Mouse (Mus musculus) embryonic facial prominence, embryonic 11.5 days (tissue): ENCODE data around the gene Vcam1. TPM values are rescaled to one million over a fixed set of nuclear protein-coding genes. Genes with fewer than 3 reads are reported as not detected.

ENCODE experiments used
- ATAC-seq: fragments of 200-750 bp; cut with Nextera tagmentation; replicated peaks from 2 replicates; pipeline ENCODE4 v1.8.0; 2017; ENCODE audit warnings: low read depth; ENCODE audit not compliant: insufficient number of reproducible peaks, low FRiP score, low TSS enrichment
- DNase-seq: peaks from one replicate; pipeline ENCODE4 v3.0.0-alpha.2; 2015; ENCODE audit warnings: low spot score
- H3K27ac ChIP-seq: fragments of 300-500 bp; sonication (generic); replicated peaks from 2 replicates; pipeline ENCODE4 v1.5.1; 2014; ENCODE audit warnings: mild to moderate bottlenecking, low read depth, low read length, control low read depth
- H3K27me3 ChIP-seq: fragments of 300-500 bp; sonication (generic); 2 replicates; pipeline ENCODE4 v1.6.1; 2014; ENCODE audit warnings: mild to moderate bottlenecking, low read length, moderate library complexity, mixed read lengths; ENCODE audit not compliant: control insufficient read depth, insufficient read depth
- H3K36me3 ChIP-seq: fragments of 300-500 bp; sonication (generic); replicated peaks from 2 replicates; pipeline ENCODE4 v1.6.1; 2014; ENCODE audit warnings: low read depth, mild to moderate bottlenecking, low read length, moderate library complexity, mixed read lengths; ENCODE audit not compliant: control insufficient read depth, insufficient read depth
- H3K4me1 ChIP-seq: fragments of 300-500 bp; sonication (generic); 2 replicates; pipeline ENCODE4 v1.6.1; 2014; ENCODE audit warnings: low read length, mixed read lengths; ENCODE audit not compliant: control insufficient read depth, insufficient read depth
- H3K4me2 ChIP-seq: fragments of 300-500 bp; sonication (generic); 2 replicates; pipeline ENCODE4 v1.6.1; 2014; ENCODE audit warnings: low read depth, mild to moderate bottlenecking, control low read depth, low read length, moderate library complexity
- H3K4me3 ChIP-seq: fragments of 300-500 bp; sonication (generic); 2 replicates; pipeline ENCODE4 v1.5.1; 2014; ENCODE audit warnings: low read depth, low read length, control low read depth
- H3K9ac ChIP-seq: fragments of 300-500 bp; sonication (generic); replicated peaks from 2 replicates; pipeline ENCODE4 v1.6.1; 2014; ENCODE audit warnings: mild to moderate bottlenecking, control low read depth, low read length
- H3K9me3 ChIP-seq: fragments of 300-500 bp; sonication (generic); replicated peaks from 2 replicates; pipeline ENCODE4 v1.6.1; 2016; ENCODE audit warnings: mild to moderate bottlenecking, low read length, inconsistent platforms, mixed read lengths; ENCODE audit not compliant: control insufficient read depth
- WGBS: fragments of 180-500 bp; shearing (Covaris S2); extraction: QIAGEN DNeasy Blood & Tissue Kit; methylation state at CpG from one replicate; pipeline ENCODE4 v1.1.7; 2014; 5-methylcytosine and 5-hydroxymethylcytosine counted together
- polyA plus RNA-seq: library from polyadenylated mRNA; unstranded; fragments of >200 nt; fragmentation: Nextera tagmentation; extraction: Ambion mirVana; gene quantifications from 2 replicates; pipeline ENCODE4 v1.2.1, GENCODE M21; 2014

Vcam1 gene
- polyA plus RNA-seq, 1 experiment from 2014 or later, result 75.4 TPM

GRCm38 (mm10) chr3:116095312-116095711 lies 34.2 kb downstream of the Vcam1 start:
- Histone ChIP-seq H3K27me3 (no peaks in the 10 kb centered on the region), H3K4me2 (no peak overlapping the region), H3K9ac (no peak overlapping the region), H3K9me3 (0 out of 2 replicates have a peak, but pooled peaks cover 2% of the 10 kb centered on the region), H3K4me1 (no peaks in the 10 kb centered on the region), H3K4me3 (no peak overlapping the region), H3K27ac (no peak overlapping the region), H3K36me3 (no peaks in the 10 kb centered on the region)
- DNase-seq (no peak), ATAC-seq (no peak)
- WGBS, result 81% methylated on average over 4 of the region's 4 CpGs

- 87% methylated on average over 1 of the region's 1 CpGs for WGBS
- no peak overlapping the region for H3K9ac ChIP-seq
- H3K9me3 ChIP-seq, result 0 out of 2 replicates have a peak, but pooled peaks cover 2% of the 10 kb centered on the region
- no peaks in the 10 kb centered on the region for H3K27me3 ChIP-seq
- H3K36me3 ChIP-seq, result no peaks in the 10 kb centered on the region
- no peak overlapping the region for H3K4me3 ChIP-seq
- no peak overlapping the region for H3K4me2 ChIP-seq
- DNase-seq (no peak), ATAC-seq (no peak)
- H3K27ac ChIP-seq, result no peak overlapping the region
- no peaks in the 10 kb centered on the region for H3K4me1 ChIP-seq
These were observed 34.6 kb downstream of the Vcam1 start for GRCm38 (mm10) chr3:116094886-116095285.

GRCm38 (mm10) chr3:116094288-116094687 lies 35.2 kb downstream of the Vcam1 start:
- 73% methylated on average over 2 of the region's 2 CpGs for WGBS
- no peaks in the 10 kb centered on the region for H3K4me1 ChIP-seq

GRCm38 (mm10) chr3:116092547-116092946 lies 36.9 kb downstream of the Vcam1 start:
- Histone ChIP-seq H3K9ac (no peak overlapping the region), H3K4me3 (no peak overlapping the region), H3K9me3 (0 out of 2 replicates have a peak, but pooled peaks cover 2% of the 10 kb centered on the region), H3K36me3 (no peaks in the 10 kb centered on the region), H3K27me3 (no peaks in the 10 kb centered on the region), H3K4me2 (no peak overlapping the region), H3K27ac (no peak overlapping the region), H3K4me1 (no peaks in the 10 kb centered on the region)
- DNase-seq (no peak), ATAC-seq (no peak)
- WGBS, result 84% methylated on average over 3 of the region's 3 CpGs

More at GRCm38 (mm10) chr3:116094288-116094687, 35.2 kb downstream of the Vcam1 start:
- no peak overlapping the region for H3K4me3 ChIP-seq
- H3K9ac ChIP-seq, result no peak overlapping the region
- ATAC-seq, result no peak
- DNase-seq, result no peak
- no peak overlapping the region for H3K4me2 ChIP-seq
- H3K36me3 ChIP-seq, result no peaks in the 10 kb centered on the region
- H3K9me3 ChIP-seq, result 0 out of 2 replicates have a peak, but pooled peaks cover 2% of the 10 kb centered on the region
- no peaks in the 10 kb centered on the region for H3K27me3 ChIP-seq
- H3K27ac ChIP-seq, result no peak overlapping the region

DNA sequence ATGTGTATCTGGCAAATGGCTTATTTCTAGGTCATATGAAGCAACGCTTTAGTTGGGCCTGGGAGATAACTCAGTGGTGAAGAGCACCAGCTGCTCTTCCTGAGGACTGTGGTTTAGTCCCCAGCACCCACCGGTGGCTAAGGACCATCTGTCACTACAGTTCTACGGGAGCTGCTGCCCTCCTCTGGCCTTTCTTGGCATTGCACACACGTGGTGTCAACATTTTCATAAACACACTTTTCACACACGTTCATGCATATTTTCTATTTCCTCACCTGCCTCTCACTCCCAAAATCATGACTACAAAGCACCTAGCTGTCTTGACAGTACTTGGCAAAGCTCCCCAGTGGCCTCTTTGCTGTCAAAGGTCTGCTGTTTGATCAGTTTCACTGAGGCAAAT lies 37.8 kb downstream of the Vcam1 start:
- H3K4me1 ChIP-seq, result no peaks in the 10 kb centered on the region
- WGBS, result 83% methylated on average over 5 of the region's 5 CpGs
- H3K27ac ChIP-seq, result no peak overlapping the region
- no peaks in the 10 kb centered on the region for H3K36me3 ChIP-seq
- no peak overlapping the region for H3K9ac ChIP-seq
- H3K4me3 ChIP-seq, result no peak overlapping the region
- DNase-seq (no peak), ATAC-seq (no peak)
- 0 out of 2 replicates have a peak, but pooled peaks cover 2% of the 10 kb centered on the region for H3K9me3 ChIP-seq
- no peaks in the 10 kb centered on the region for H3K27me3 ChIP-seq
- H3K4me2 ChIP-seq, result no peak overlapping the region

DNA sequence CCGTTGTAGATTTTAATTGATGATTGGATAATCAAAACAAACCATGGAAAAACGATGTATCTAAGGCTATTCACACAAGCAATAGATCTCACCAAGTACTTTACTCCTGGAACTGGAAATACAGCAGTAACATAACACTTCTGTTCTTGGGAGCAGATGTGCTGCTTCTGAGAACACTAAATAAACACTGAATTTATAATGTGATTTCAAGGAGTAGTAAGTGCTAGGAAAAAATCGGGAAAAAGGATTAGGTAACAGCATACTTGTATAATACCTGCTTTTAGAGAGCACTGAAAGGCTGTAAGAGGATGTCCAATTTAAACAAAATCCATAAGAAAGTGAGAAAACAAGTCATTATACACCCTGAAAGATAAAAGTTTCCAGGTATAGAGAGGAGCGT lies 43.5 kb downstream of the Vcam1 start:
- Histone ChIP-seq H3K4me2 (no peak overlapping the region), H3K36me3 (no peaks in the 10 kb centered on the region), H3K27me3 (no peaks in the 10 kb centered on the region), H3K9ac (no peak overlapping the region), H3K27ac (no peak overlapping the region), H3K4me1 (no peaks in the 10 kb centered on the region), H3K9me3 (no peaks in the 10 kb centered on the region), H3K4me3 (no peak overlapping the region)
- WGBS, result 71% methylated on average over 4 of the region's 4 CpGs
- DNase-seq (no peak), ATAC-seq (no peak)

GRCm38 (mm10) chr3:116080939-116081676 lies 48.4 kb downstream of the Vcam1 start:
- WGBS, result 64% methylated on average over 7 of the region's 7 CpGs
- Histone ChIP-seq H3K27ac (no peak overlapping the region), H3K9ac (no peak overlapping the region), H3K9me3 (no peaks in the 10 kb centered on the region), H3K4me3 (no peak overlapping the region), H3K27me3 (no peaks in the 10 kb centered on the region), H3K36me3 (no peaks in the 10 kb centered on the region), H3K4me1 (no peaks in the 10 kb centered on the region), H3K4me2 (no peak overlapping the region)
- DNase-seq, result no peak
- ATAC-seq, result no peak

- no peak for ATAC-seq
- H3K27ac ChIP-seq, result no peak overlapping the region
- H3K9ac ChIP-seq, result no peak overlapping the region
- 60% methylated on average over 8 of the region's 8 CpGs for WGBS
- no peak overlapping the region for H3K4me2 ChIP-seq
- H3K9me3 ChIP-seq, result no peaks in the 10 kb centered on the region
- DNase-seq, result no peak
- H3K36me3 ChIP-seq, result no peaks in the 10 kb centered on the region
- no peaks in the 10 kb centered on the region for H3K27me3 ChIP-seq
- no peaks in the 10 kb centered on the region for H3K4me1 ChIP-seq
- H3K4me3 ChIP-seq, result no peak overlapping the region
These were observed 49.2 kb downstream of the Vcam1 start for GRCm38 (mm10) chr3:116080166-116080788.
